Mouse (Mus musculus) embryo, embryonic 9.5 days (tissue): ENCODE data around the gene Tcta.
"Not testable (repeated sequence)": the region's sequence is repeated elsewhere in the genome, so short reads cannot be mapped to it uniquely, and the experiment has no call there.

Source experiments
- DNase-seq: peaks from one replicate; pipeline ENCODE4 v3.0.0-alpha.2; 2017; ENCODE audit errors: extremely low spot score

The Tcta gene

GRCm38 (mm10) chr9:108317572-108317971 is 11.6 kb upstream of the Tcta start:
- DNase-seq = no peak

- no peak for DNase-seq
Observed at GRCm38 (mm10) chr9:108308141-108308540, 2.2 kb upstream of the Tcta start.

GRCm38 (mm10) chr9:108307021-108307807 is 1.3 kb upstream of the Tcta start:
- no peak for DNase-seq

- no peak for DNase-seq
Observed at GRCm38 (mm10) chr9:108306571-108306980, 616 bp upstream of the Tcta start.

GRCm38 (mm10) chr9:108305170-108305569 is 790 bp downstream of the Tcta start:
- DNase-seq = no peak

- DNase-seq = no peak
Observed at GRCm38 (mm10) chr9:108304716-108305115, 1.2 kb downstream of the Tcta start.

GRCm38 (mm10) chr9:108301853-108302252 is 4.1 kb downstream of the Tcta start:
- no peak for DNase-seq

GRCm38 (mm10) chr9:108296453-108297355 is 9.3 kb downstream of the Tcta start, which contains the start of gene Amt:
TSS of gene Amt (plus strand) at chr9:108296853.
- peak; percentile 78 for DNase-seq

GRCm38 (mm10) chr9:108290773-108291172 is 15.2 kb downstream of the Tcta start:
- no peak for DNase-seq

- peak; percentile 88 for DNase-seq
Observed at GRCm38 (mm10) chr9:108290016-108290750, 15.8 kb downstream of the Tcta start, which contains the start of gene Nicn1. TSS of gene Nicn1 (plus strand) at chr9:108290429.

GRCm38 (mm10) chr9:108289347-108289746 is 16.6 kb downstream of the Tcta start:
- no peak for DNase-seq

GRCm38 (mm10) chr9:108287526-108288238 is 18.3 kb downstream of the Tcta start:
- DNase-seq = not testable (repeated sequence)

- DNase-seq = peak; percentile 70
Observed at GRCm38 (mm10) chr9:108284410-108284809, 21.6 kb downstream of the Tcta start.

GRCm38 (mm10) chr9:108280071-108280828 is 25.7 kb downstream of the Tcta start:
- DNase-seq = no peak

- no peak for DNase-seq
Observed at GRCm38 (mm10) chr9:108278697-108279450, 27.1 kb downstream of the Tcta start.

GRCm38 (mm10) chr9:108275331-108275659 is 30.7 kb downstream of the Tcta start:
- no peak for DNase-seq

- DNase-seq = no peak
Observed at GRCm38 (mm10) chr9:108274476-108275330, 31.3 kb downstream of the Tcta start.

GRCm38 (mm10) chr9:108273485-108273884 is 32.5 kb downstream of the Tcta start:
- no peak for DNase-seq

- DNase-seq = no peak
Observed at GRCm38 (mm10) chr9:108272691-108273090, 33.3 kb downstream of the Tcta start.
